Mouse (Mus musculus): ENCODE data around the gene Psmd14.

DNA sequence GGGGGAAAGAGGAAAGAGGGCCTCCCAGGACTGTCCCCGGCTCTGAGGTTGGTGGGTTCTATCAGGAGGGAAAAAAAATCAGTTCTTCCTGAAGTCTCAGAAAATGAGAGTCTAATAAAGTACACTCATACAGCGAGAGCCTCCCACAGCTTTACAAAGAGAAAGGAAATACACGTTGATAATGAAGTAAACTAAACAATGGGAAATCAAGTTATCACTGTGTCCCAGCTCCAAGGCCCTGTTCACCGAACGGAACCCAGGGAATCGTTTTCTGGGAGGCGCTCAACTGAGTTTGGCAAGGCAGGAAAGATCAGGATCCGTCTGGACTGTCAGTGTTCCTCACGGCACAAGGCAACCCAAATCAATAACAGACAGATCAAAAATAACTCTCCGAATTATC, 48.7 kb upstream of the Psmd14 start:
- TF ChIP-seq POLR2A (IDR thresholded peaks at IDR 0.05; ENCODE audit: low read depth, low read length), result no peak
- TF ChIP-seq CTCF (IDR thresholded peaks at IDR 0.05; ENCODE audit: extremely low read depth, insufficient read length, insufficient replicate concordance, low read depth, low read length), result no peak
